Mouse (Mus musculus): ENCODE results near the gene Gabrg2. TPM values are rescaled to one million over a fixed set of nuclear protein-coding genes. Genes with fewer than 3 reads are reported as not detected.
A peak's percentile ranks its signal among the peaks of the same experiment; 100 is the strongest.

Gene Gabrg2
- total RNA-seq (2017): not detected in 2 replicates

- ATAC-seq (replicated peaks; ENCODE audit: low read depth, poor library complexity, severe bottlenecking): no peak
These were observed at the start of gene Gabrg2 for GRCm38 (mm10) chr11:42000190-42001098. Gene Gabrg2, minus strand, starts transcription at chr11:42000857.

- ATAC-seq (replicated peaks; ENCODE audit: low read depth, poor library complexity, severe bottlenecking): no peak
These were observed 47.5 kb upstream of the Gabrg2 start for GRCm38 (mm10) chr11:42048201-42048600.

GRCm38 (mm10) chr11:41999468-41999881 is 1.2 kb downstream of the Gabrg2 start:
- ATAC-seq (replicated peaks; ENCODE audit: low read depth, poor library complexity, severe bottlenecking): 0 out of 2 replicates have a peak, but pooled peaks have one; percentile 50

DNA sequence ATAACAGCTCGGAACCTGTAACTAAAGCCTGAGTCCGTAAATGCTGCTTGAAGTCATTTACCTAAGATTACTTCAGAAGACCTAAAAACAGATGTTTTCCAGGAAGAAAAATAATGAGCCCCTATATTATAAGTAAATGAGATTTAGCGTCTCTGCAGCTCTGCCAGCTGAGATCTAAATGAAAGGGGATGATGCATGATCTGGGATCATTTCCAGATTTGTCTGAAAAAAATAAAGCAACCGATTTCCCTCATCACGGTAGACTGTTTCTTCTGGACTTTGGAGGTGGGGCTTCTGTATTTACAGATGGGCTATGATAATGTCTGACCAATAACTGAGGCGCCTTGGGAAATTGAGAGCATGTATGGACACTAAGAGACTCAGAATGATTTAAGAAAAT is 20.5 kb downstream of the Gabrg2 start:
- no peak for ATAC-seq (replicated peaks; ENCODE audit: low read depth, poor library complexity, severe bottlenecking)

DNA sequence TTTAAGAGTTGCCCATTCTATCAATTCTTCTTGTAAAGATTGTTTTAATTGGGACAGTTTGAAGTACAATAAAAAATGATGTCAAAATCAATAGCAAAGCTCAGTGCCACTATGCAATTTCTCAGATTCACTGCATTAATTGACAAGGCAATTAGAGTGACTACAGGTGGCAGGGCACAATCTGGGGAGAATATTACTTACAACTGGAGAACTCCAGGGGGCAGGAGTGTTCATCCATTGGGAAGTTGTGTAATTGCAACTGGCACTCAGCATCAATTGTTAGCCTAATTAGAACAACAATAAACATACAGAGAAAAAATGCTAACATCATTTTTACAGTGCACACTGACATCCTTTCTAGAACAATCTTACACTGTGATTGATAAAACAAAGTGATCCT is 32.1 kb downstream of the Gabrg2 start:
- no peak for ATAC-seq (replicated peaks; ENCODE audit: low read depth, poor library complexity, severe bottlenecking)

DNA sequence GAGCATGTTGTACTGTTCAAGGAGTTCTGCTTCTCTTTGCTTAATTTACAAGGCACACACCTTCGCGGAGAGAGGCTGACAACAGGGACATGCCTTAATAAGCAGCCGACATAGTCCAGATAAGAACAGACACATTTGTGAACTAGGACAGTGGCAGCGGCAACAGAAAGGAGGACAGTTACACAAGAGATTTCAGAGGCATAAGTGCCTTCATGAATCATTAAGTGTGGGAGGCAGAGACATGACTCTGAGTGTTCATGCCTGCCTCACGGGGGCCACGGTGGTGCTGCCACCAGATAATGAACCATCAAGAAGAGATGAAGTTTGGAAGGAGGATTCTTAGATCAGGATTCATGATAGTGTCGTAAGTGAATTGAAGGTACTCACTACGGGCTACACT is 38.0 kb downstream of the Gabrg2 start:
- ATAC-seq (replicated peaks; ENCODE audit: low read depth, poor library complexity, severe bottlenecking): no peak

DNA sequence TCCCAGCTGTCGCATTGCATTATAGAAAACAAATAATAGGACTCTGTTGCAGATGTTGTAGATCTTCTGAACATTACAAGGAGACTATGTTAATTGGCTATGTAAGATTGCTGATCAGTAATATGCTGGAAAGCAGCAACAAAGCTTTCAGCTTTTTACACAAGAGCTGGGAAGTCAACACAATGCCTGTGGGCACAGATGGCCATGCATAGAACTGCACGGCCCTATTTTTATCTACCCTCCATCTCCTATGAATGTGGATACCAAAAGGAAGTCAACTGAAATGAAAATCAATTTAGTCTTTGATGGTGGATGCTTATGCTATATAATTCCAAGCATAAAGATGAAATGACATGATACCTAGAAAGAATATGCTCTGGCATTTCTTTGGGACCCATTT is 47.1 kb downstream of the Gabrg2 start:
- no peak for ATAC-seq (replicated peaks; ENCODE audit: low read depth, poor library complexity, severe bottlenecking)

DNA sequence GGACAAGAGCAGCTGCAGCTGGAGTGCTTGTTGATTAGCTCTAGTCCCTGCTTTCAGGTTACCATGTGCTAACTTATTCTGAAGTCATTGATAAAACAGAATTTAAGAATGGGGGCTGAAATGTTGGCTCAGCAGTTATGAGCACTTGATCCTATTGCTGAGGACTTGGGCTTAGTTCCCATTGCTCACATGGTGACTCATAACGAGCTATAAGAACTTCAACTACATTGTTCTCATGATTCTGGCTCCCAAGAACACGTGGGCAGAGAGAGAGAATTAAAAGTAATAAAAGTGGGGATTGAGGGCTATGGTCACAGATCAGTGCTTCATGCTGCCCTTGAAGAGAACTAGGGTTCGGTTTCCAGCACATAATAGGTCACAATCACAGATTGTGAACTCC is 48.8 kb downstream of the Gabrg2 start:
- ATAC-seq (replicated peaks; ENCODE audit: low read depth, poor library complexity, severe bottlenecking): no peak

- no peak for ATAC-seq (replicated peaks; ENCODE audit: low read depth, poor library complexity, severe bottlenecking)
These were observed 55.2 kb downstream of the Gabrg2 start for GRCm38 (mm10) chr11:41945471-41945870.

DNA sequence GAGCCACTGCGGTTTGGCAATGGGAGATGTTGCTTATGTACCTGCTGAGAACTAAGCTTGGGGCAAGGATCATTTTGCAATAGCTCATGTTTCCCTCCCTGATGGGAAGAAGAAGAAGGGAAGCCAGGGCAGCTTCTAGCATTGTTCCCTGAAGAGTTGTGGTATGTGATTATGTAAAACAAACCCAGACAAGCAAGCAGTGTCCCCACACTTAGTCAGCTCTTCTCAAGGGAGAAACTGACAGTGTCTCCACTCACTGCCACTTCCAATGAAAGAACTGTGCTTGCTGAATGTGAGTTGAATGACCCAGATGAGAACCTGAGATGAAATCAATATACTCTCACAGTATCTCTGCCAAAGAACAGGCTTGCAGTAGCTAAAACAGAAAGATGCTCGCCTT is 62.7 kb downstream of the Gabrg2 start:
- no peak for ATAC-seq (replicated peaks; ENCODE audit: low read depth, poor library complexity, severe bottlenecking)

GRCm38 (mm10) chr11:41918864-41919263 is 81.8 kb downstream of the Gabrg2 start:
- no peak for ATAC-seq (replicated peaks; ENCODE audit: low read depth, poor library complexity, severe bottlenecking)

DNA sequence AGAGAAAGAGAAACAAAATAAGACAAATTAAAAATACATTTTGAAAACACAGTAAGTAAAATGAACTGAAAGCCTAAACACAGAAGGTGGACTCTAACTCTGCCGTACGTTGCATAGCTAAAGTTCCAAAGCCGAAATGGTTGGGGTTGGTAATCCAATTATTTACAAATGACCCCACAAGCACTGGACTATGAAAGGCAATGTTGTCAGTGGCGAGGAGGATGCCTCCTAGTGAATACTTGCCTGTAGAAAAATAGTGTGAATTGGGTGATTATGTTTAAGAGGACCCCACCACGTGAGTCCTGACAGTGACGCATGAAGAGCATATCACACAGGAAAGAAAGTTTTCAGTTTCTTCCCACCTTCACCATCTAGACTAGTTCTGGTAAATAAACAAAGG is 86.6 kb downstream of the Gabrg2 start:
- no peak for ATAC-seq (replicated peaks; ENCODE audit: low read depth, poor library complexity, severe bottlenecking)

- ATAC-seq (replicated peaks; ENCODE audit: low read depth, poor library complexity, severe bottlenecking): no peak
These were observed 97.0 kb downstream of the Gabrg2 start for GRCm38 (mm10) chr11:41903661-41904060.

Other genes starting within 250 kb of the Gabrg2 start
- gene Gabra1, start 182.1 kb upstream of the Gabrg2 start, total RNA-seq (2017): not detected in 2 replicates